Mouse (Mus musculus): ENCODE measurements at regions not wholly inside any gene's neighbourhood (a gene's known extent, or its start where the extent isn't known, plus 50 kb on each side); places are given as distances from the start of the nearest gene placed in this dataset.

DNA sequence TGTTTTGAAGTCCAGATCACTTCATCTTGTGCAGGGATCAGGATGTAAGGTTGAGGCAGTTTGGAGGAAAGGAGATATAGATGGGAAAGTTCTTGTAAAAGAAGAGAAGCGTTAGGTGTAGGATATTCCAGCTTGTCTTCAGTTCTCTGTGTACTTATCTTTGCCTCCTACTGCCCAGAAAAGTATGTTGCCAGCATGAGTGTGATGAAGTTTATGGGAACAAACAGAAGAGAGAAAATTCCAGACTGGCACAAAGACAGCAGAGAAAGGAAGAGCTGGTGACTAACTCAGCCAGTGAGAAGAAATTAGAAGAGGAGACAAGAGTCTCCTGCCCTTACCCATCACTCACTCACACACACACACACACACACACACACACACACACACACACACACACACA, 582.5 kb downstream of the Gm19410 start:
- TF ChIP-seq CTCF (IDR thresholded peaks at IDR 0.05; ENCODE audit: low read depth): no peak
- TF ChIP-seq EP300 (optimal IDR thresholded peaks at IDR 0.05): no peak

All from stomach, postnatal 0 days (tissue).